Mouse (Mus musculus) hindbrain, embryonic 11.5 days (tissue): ENCODE measurements around the gene Gpr142. TPM values are rescaled to one million over a fixed set of nuclear protein-coding genes. Genes with fewer than 3 reads are reported as not detected.

Source experiments
- ATAC-seq: fragments of 200-750 bp; cut with Nextera tagmentation; 2 replicates; pipeline ENCODE4 v1.8.0; 2017; ENCODE audit warnings: mild to moderate bottlenecking, moderate TSS enrichment, moderate library complexity; ENCODE audit not compliant: low FRiP score
- DNase-seq: peaks from one replicate; pipeline ENCODE4 v3.0.0-alpha.2; 2015; ENCODE audit warnings: low spot score
- H3K27ac ChIP-seq: fragments of 300-500 bp; sonication (generic); 2 replicates; pipeline ENCODE4 v1.5.1; 2014; ENCODE audit warnings: mild to moderate bottlenecking, low read depth, low read length
- H3K27me3 ChIP-seq: fragments of 300-500 bp; sonication (generic); 2 replicates; pipeline ENCODE4 v1.6.1; 2014; ENCODE audit warnings: mild to moderate bottlenecking, low read length, moderate library complexity, mixed read lengths; ENCODE audit not compliant: control insufficient read depth, insufficient read depth
- H3K36me3 ChIP-seq: fragments of 300-500 bp; sonication (generic); 2 replicates; pipeline ENCODE4 v1.6.1; 2014; ENCODE audit warnings: mild to moderate bottlenecking, low read length, moderate library complexity, mixed read lengths; ENCODE audit not compliant: control insufficient read depth, insufficient read depth
- H3K4me1 ChIP-seq: fragments of 300-500 bp; sonication (generic); replicated peaks from 2 replicates; pipeline ENCODE4 v1.6.1; 2014; ENCODE audit warnings: low read length, mixed read lengths; ENCODE audit not compliant: control insufficient read depth, insufficient read depth
- H3K4me2 ChIP-seq: fragments of 300-500 bp; sonication (generic); replicated peaks from 2 replicates; pipeline ENCODE4 v1.6.1; 2014; ENCODE audit warnings: mild to moderate bottlenecking, low read depth, low read length
- H3K4me3 ChIP-seq: fragments of 300-500 bp; sonication (generic); 2 replicates; pipeline ENCODE4 v1.5.1; 2014; ENCODE audit warnings: low read depth, low read length
- H3K9ac ChIP-seq: fragments of 300-500 bp; sonication (generic); 2 replicates; pipeline ENCODE4 v1.6.1; 2014; ENCODE audit warnings: low read depth, low read length
- H3K9me3 ChIP-seq: fragments of 300-500 bp; sonication (generic); 2 replicates; pipeline ENCODE4 v1.6.1; 2016; ENCODE audit warnings: low read length; ENCODE audit not compliant: control insufficient read depth
- WGBS: fragments of 180-500 bp; shearing (Covaris S2); extraction: QIAGEN DNeasy Blood & Tissue Kit; methylation state at CpG from one replicate; pipeline ENCODE4 v1.1.7; 2014; 5-methylcytosine and 5-hydroxymethylcytosine counted together
- polyA plus RNA-seq: library from polyadenylated mRNA; unstranded; fragments of >200 nt; fragmentation: Nextera tagmentation; extraction: Ambion mirVana; gene quantifications from 2 replicates; pipeline ENCODE4 v1.2.1, GENCODE M21; 2014

The Gpr142 gene
- polyA plus RNA-seq, 1 experiment from 2014 or later, result 0.20 TPM

DNA sequence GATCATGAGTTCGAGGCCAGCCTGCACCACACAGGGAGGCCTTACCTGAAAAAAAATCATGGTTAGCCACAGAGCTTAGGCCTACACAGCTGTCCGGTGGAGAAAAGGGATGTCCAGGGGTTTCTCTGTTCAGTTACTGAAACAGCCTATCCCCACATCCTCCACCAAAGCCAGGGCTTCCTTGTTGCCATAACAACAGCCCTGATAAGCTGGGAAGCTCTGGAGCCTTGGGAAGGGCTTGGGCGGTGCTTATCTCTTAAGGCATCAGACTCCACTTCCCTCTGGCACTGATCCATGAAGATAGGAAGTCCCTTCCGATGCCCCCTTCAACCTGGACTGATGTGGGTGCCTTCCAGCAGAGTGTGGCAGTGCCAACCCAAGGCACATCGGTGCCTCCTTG lies 34.4 kb downstream of the Gpr142 start:
- ATAC-seq (no peak), DNase-seq (no peak)
- no peak overlapping the region for H3K4me2 ChIP-seq
- H3K36me3 ChIP-seq, result no peaks in the 10 kb centered on the region
- H3K9ac ChIP-seq, result no peak overlapping the region
- no peaks in the 10 kb centered on the region for H3K9me3 ChIP-seq
- H3K27me3 ChIP-seq, result no peaks in the 10 kb centered on the region
- H3K27ac ChIP-seq, result no peak overlapping the region
- WGBS, result 67% methylated on average over 5 of the region's 5 CpGs
- H3K4me1 ChIP-seq, result peaks cover 7% of the 10 kb centered on the region
- no peak overlapping the region for H3K4me3 ChIP-seq

DNA sequence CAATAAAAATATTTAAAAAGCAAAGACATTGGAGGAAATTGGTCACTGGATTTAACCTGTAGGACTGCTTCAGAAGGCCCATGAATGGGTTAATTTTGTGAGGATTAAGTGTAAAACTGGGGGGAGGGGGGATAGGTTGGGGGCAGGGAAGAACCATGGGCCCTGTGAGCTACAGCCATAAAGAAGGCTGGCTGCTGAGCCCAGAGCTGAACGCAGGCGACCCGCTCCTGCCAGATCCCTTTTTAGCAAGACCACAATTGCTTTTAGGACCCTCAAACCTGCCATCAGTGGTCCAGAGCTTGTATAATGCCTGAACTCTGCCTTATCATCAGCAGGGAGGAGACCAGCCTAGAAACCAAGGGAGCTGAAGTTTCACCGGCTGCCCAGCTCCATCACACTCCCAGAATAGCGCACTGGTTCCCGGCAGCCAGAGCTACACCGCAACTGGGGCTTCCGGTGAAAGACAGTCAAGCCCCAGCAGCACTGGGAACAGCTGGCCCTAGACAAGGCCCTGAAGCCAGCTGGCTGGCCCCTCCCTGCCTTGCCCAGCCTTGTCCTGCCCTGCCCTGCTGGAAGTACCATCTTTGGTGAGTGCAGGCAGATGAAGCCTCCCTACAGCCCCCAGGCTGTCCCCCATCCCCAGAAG lies 45.2 kb downstream of the Gpr142 start:
- DNase-seq (peak; percentile 46), ATAC-seq (0 out of 2 replicates have a peak, but pooled peaks have one; percentile 56)
- Histone ChIP-seq H3K9ac (no peak overlapping the region), H3K27me3 (0 out of 2 replicates have a peak, but pooled peaks cover 4% of the 10 kb centered on the region), H3K4me1 (peaks cover 3% of the 10 kb centered on the region; the same call in 1 of the 2 replicates), H3K36me3 (no peaks in the 10 kb centered on the region), H3K27ac (no peak overlapping the region), H3K9me3 (no peaks in the 10 kb centered on the region), H3K4me2 (no peak overlapping the region), H3K4me3 (no peak overlapping the region)
- 11% methylated on average over 8 of the region's 8 CpGs for WGBS

DNA sequence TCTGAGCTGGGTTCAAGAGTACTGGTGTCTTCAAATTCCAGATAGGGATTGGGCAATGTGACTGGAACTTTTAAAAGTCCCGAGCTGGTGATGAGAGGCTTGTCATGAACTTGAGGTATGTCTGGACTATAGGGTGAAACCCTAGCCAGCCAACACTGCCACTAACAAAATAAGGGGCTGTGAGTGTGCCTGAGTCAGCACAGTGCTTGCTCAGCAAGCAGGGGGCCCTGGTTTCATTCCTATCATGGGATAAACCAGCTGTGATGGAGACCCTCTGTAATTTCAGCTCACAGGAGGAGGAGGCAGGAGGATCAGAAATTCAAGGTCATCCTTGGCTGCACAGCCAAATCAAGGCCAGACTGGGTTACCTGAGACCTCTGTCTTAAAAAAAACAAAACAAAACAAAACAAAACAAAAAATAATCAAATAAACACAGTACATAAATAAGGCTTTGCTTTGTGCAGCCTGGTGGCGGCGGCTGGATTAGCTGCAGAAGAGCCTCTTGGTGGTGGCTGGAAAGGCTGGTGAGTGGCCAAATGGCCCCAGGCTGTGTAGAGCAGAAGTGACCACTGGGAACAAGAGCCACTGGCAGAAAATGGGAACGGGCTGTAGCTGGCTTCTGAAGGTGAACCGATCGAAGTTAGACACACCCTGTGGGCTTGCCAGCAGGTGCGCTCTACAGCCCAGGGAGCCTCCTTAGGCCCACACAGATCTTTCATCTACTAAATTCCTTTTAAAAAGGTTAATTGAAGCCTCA lies 45.9 kb downstream of the Gpr142 start:
- no peaks in the 10 kb centered on the region for H3K36me3 ChIP-seq
- H3K9ac ChIP-seq, result no peak overlapping the region
- peaks cover 8% of the 10 kb centered on the region for H3K27me3 ChIP-seq
- 71% methylated on average over 7 of the region's 7 CpGs for WGBS
- no peak for DNase-seq
- no peaks in the 10 kb centered on the region for H3K9me3 ChIP-seq
- H3K4me1 ChIP-seq, result peaks cover 3% of the 10 kb centered on the region; the same call in 1 of the 2 replicates
- no peak overlapping the region for H3K4me3 ChIP-seq
- H3K27ac ChIP-seq, result no peak overlapping the region
- ATAC-seq, result no peak
- H3K4me2 ChIP-seq, result no peak overlapping the region

DNA sequence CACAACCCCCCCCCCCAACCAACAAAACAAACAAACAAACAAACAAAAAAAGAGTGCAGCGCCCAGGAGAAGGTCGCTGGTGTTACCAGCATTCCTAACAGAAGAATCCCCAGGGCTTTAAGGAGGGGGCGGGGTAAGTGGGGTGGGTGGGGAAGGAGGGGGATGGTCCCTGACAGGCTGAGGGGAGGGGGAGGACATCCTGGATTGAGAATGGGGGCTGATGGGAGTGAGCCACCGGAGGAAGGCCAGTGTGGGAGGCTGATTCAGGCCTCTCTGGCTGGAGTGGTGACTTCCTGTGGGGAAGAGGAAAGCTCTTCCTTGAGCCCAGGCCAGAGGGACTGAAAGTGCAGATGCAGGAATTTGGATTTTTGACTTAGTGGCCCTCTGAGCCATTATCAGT lies 47.6 kb downstream of the Gpr142 start:
- no peaks in the 10 kb centered on the region for H3K9me3 ChIP-seq
- H3K4me3 ChIP-seq, result no peak overlapping the region
- H3K36me3 ChIP-seq, result no peaks in the 10 kb centered on the region
- H3K4me2 ChIP-seq, result no peak overlapping the region
- no peak for ATAC-seq
- DNase-seq, result no peak
- H3K4me1 ChIP-seq, result peaks cover 10% of the 10 kb centered on the region
- no peak overlapping the region for H3K27ac ChIP-seq
- H3K27me3 ChIP-seq, result peaks cover 22% of the 10 kb centered on the region
- 72% methylated on average over 4 of the region's 4 CpGs for WGBS
- H3K9ac ChIP-seq, result no peak overlapping the region

DNA sequence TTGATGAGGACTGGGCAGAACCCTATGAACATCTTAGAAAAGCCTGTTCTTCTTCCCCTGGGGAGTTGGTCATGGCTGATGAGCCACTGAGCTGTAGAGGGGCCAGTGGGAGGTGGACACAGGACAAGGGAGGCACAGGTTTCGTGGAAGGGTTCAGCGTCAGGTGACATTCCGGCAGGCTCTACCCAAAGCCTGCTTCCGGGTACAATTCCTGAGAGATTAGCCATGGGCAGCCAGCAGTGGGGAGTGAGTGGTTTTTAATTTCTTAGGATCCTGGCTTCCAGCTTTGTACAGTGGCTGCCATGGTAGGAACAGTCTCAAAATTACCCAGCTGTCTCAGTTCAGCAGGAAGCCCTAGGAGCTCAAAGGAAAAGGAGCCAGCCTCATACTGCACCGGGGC lies 48.3 kb downstream of the Gpr142 start:
- Histone ChIP-seq H3K4me1 (peaks cover 10% of the 10 kb centered on the region), H3K4me3 (no peak overlapping the region), H3K9ac (no peak overlapping the region), H3K4me2 (no peak overlapping the region), H3K27ac (no peak overlapping the region), H3K9me3 (no peaks in the 10 kb centered on the region), H3K27me3 (peaks cover 29% of the 10 kb centered on the region), H3K36me3 (no peaks in the 10 kb centered on the region)
- DNase-seq, result no peak
- WGBS, result 72% methylated on average over 5 of the region's 5 CpGs
- no peak for ATAC-seq

DNA sequence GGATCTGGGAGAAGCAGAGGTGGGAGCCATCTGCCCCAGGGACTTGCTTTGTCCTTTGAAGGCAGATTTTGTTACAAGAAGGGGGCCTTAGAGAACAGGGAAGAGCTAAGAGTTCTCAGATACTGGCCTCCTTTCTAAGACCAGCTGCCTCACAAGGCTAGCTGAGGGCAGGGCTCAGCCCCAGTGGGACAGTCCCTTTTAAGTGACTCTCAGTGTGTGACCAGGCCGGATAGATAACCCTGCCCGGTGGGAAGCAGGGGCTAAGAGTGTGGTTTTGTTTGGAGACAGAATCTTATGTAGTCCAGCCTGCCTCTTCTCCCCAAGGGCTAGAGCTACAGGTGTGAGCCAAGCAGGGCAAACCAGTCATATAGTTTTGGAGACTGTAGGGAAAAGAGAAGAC lies 50.8 kb downstream of the Gpr142 start:
- no peak overlapping the region for H3K4me2 ChIP-seq
- H3K27me3 ChIP-seq, result peaks cover 46% of the 10 kb centered on the region
- no peaks in the 10 kb centered on the region for H3K9me3 ChIP-seq
- H3K4me3 ChIP-seq, result no peak overlapping the region
- ATAC-seq, result no peak
- no peak overlapping the region for H3K9ac ChIP-seq
- H3K4me1 ChIP-seq, result peaks cover 18% of the 10 kb centered on the region
- no peak for DNase-seq
- WGBS, result 0% methylated on average over 2 of the region's 2 CpGs
- no peak overlapping the region for H3K27ac ChIP-seq
- no peaks in the 10 kb centered on the region for H3K36me3 ChIP-seq

DNA sequence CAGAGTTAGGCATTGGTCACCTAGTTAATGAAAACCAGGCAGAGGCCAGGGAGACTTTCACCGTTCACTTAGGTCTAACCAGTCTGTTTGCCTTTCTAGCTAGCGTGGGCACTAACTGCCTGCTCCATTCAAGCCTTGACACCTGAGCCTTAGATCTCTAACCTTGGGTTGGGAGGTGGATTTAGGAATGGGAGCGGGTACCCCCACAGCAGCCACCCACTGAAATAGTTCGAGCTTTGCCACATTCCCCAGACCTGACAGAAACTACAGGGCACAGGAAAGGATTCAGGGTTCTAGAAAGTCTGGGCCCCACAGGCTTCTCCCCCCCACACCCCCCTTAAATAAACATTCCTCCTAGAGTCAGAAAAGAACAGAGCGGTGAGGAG lies 51.3 kb downstream of the Gpr142 start:
- H3K27ac ChIP-seq, result no peak overlapping the region
- H3K36me3 ChIP-seq, result no peaks in the 10 kb centered on the region
- H3K4me1 ChIP-seq, result peaks cover 18% of the 10 kb centered on the region
- DNase-seq, result no peak
- H3K9me3 ChIP-seq, result no peaks in the 10 kb centered on the region
- 11% methylated on average over 5 of the region's 5 CpGs for WGBS
- no peak overlapping the region for H3K9ac ChIP-seq
- H3K4me2 ChIP-seq, result 0 out of 2 replicates have a peak overlapping the region, but pooled peaks have one; percentile 96
- no peak overlapping the region for H3K4me3 ChIP-seq
- H3K27me3 ChIP-seq, result peaks cover 46% of the 10 kb centered on the region
- no peak for ATAC-seq

DNA sequence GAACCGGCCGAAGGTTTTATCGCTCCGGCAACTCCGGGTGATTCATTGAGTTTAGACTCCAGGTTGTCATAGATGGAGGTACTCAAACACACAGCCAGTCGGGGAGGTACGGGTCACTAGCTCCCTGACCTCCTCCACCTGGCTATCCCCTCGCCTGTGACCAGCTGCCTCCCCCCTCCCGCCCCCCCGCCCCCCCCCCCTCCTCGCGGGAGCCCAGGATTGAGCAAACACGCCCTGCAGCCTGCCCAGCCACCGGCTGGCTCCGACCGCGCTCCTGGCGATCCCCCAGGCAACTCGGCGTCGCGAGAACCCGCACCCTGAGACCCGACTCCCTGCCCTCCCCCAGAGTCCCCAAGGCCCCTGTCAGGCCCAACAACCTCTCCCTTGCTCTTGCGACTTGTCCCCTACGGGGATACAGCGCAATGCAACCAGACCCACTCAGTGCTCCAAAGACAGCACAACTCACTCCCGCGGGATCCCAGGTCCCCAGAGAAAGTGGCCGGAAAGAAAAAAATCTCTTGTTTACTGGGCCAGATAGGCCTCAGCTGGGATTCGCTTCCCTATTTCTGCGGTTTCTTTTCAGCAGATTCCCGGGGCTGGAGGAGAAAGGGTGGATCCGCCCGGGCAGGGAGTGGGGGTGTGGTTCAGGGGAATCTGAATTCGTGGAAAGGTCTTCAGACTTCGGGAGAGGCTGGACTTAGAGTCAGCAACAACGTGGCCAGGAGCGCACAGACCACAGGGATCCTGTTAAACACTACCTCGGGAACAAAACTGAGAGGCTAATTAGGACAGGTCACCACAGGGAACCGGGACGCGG lies 51.9 kb downstream of the Gpr142 start, which contains the start of gene Gprc5c:
Gene Gprc5c, plus strand, starts transcription at position 701 of the 817 bp plus-strand sequence.
- Histone ChIP-seq H3K4me2 (peak within 1 kb of the TSS; percentile 96), H3K4me3 (peak within 1 kb of the TSS; percentile 58), H3K9me3 (no peaks in the 10 kb centered on the region), H3K27ac (peak within 1 kb of the TSS; percentile 39; the same call in 1 of the 2 replicates), H3K9ac (peak within 1 kb of the TSS; percentile 34), H3K27me3 (peaks cover 46% of the 10 kb centered on the region), H3K4me1 (peaks cover 16% of the 10 kb centered on the region), H3K36me3 (no peaks in the 10 kb centered on the region)
- peak; percentile 27; the same call in 1 of the 2 replicates for ATAC-seq
- peak; percentile 64 for DNase-seq
- 2% methylated on average over 33 of the region's 43 CpGs for WGBS
